Mouse (Mus musculus) frontal cortex, postnatal 10 days (tissue): ENCODE measurements around the gene Glp1r.

Source experiments
- DNase-seq, 2 experiments: peaks; one replicate each; pipeline ENCODE4 v3.0.0; 2022; ENCODE audit warnings: low spot score in 2 of 2, mixed read lengths in 1 of 2

The Glp1r gene

GRCm38 (mm10) chr17:30912536-30912935 is 10.9 kb downstream of the Glp1r start:
- no peak for DNase-seq

DNA sequence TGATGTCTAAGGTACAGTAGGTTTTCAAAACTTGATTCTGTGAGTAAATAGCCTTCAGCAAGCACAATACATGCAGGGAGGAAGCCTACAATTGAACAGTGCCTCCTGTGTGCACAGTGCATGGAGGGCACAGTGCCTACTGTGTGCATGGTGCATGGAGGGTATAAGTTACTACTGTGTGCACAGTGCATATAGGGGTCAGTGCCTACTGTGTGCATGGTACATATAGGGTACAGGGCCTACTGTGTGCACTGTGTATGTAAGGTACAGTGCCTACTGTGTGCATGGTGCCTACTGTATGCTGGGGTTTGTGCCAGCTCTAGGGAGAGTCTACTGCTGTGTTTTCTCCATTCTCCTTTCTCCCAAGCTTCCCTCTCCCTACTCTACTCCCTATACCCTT is 12.6 kb downstream of the Glp1r start:
- DNase-seq = no peak

DNA sequence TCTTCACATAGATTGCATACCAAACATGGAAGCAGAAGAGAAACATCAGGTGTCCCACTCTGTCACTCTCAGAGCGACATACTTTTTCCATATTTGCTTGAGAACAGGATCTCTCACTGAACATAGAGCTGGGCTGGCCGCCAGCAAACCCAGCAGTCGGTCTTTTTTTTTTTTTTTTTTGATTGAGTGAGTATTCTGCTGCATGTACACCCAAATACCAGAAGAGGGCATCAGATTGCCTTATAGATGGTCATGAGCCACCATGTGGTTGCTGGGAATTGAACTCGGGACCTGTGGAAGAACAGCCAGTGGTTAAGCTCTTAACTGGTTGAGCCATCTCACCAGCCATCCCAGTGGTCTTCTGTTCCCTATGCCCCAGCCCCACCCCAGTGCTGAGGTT is 21.9 kb downstream of the Glp1r start:
- DNase-seq = no peak

GRCm38 (mm10) chr17:30930827-30931226 is 29.2 kb downstream of the Glp1r start:
- no peak for DNase-seq

GRCm38 (mm10) chr17:30932836-30933235 is 31.2 kb downstream of the Glp1r start:
- DNase-seq = no peak

DNA sequence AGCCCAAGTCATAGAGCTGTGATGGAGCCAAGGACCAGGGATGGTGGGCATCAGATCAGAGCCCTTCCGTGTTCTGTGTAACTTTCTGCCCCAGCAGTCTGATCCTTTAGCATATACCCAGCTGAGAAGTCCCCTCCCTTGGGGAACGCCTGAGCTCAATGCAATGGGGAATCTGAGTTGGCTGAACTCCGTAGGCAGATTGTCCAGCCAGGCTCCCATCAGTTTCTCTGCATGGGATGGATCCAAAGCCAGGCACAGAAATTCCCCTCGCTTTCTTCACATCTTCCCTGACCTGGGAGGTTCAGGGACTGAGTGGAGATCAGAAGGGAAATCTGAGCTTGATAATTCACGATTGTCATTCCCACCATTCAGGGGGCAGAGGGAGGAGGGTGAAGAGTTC is 33.7 kb downstream of the Glp1r start:
- no peak for DNase-seq

DNA sequence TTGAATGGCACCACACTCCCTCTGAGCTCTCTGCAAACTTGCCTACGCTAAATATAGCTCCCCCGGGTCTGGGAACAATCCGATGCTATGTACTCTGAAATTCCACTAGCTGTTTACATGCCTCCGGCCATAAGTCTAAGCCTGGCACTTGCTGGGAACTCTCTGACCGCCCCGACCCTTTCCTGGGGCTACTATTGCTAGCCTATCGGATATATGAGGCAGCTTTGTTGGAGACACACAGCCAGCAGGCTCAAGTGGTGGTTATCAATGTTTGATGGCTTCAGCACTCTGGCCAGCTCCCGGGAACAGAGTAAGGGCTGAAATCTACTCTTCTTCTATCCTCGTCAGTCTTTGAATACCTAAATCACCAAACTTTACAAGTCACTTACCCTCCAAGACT is 36.9 kb downstream of the Glp1r start:
- no peak for DNase-seq

GRCm38 (mm10) chr17:30948382-30948781 is 46.8 kb downstream of the Glp1r start:
- no peak for DNase-seq

DNA sequence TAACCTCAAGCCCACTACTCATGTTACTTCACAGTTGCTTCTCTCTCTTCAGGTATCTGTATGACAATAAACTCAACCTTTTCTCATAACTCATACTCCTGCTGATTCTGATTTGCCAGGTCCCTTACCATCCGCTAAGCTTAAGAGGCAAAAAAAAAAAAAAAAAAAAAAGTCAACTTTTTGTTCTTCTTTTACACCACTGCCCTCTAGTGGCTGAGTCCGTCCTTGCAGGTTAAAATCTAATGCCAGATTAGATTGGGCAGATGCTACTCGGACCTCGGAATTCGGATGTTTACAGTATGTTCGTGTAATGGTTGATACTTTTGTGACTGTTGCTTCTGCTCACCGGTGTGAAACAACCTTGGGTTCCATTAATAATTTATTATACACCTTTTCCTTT is 49.2 kb downstream of the Glp1r start:
- peak in 1 of 2 experiments; percentile 60 for DNase-seq

DNA sequence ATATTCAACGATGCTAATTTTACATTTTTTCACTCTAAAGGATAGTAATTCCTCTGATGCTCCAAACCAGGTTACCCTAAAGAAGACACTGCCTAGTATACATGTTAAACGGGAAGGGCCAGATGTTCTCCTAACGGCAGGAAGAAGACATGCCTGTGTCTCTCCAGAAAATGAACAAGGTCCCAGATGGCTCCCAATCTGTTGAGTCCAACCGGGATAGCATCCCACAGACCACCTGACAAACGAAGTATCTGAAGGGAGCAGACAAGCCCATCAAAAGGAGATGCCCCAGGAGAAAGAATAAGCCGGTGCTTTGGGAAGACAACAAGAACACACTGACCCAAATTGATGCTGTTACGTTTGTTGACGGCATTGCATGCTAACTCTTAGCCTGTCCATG is 50.0 kb downstream of the Glp1r start:
- no peak for DNase-seq

DNA sequence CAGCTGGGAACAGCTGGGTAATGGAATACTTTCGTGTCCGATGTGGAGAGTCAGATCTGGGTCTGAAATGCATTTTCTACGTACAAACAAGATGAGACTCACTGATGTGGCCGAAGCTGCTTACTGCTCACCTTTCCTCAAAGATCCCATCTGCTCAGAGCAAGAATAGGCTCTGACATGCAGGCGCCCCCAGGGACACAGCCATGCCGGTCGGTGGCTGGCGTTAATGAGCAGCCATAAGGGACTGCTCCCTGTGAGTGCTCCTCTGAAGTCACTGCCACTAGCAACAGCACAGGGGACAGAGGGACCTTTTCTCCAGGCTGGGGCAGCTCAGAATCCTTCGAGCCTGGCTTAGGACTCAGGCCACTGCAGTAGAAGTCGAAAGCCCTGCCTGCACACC is 52.7 kb downstream of the Glp1r start, which contains the start of gene Umodl1:
TSS of gene Umodl1 (plus strand) at position 301 of the 400 bp plus-strand sequence.
- no peak for DNase-seq

GRCm38 (mm10) chr17:30961936-30962592 is 60.4 kb downstream of the Glp1r start:
- DNase-seq = no peak

GRCm38 (mm10) chr17:30962880-30963279 is 61.3 kb downstream of the Glp1r start:
- no peak for DNase-seq

- no peak for DNase-seq
These were observed 68.4 kb downstream of the Glp1r start for GRCm38 (mm10) chr17:30969983-30970382.

GRCm38 (mm10) chr17:30971877-30972276 is 70.3 kb downstream of the Glp1r start:
- peak; percentile 18 to 38 for DNase-seq

DNA sequence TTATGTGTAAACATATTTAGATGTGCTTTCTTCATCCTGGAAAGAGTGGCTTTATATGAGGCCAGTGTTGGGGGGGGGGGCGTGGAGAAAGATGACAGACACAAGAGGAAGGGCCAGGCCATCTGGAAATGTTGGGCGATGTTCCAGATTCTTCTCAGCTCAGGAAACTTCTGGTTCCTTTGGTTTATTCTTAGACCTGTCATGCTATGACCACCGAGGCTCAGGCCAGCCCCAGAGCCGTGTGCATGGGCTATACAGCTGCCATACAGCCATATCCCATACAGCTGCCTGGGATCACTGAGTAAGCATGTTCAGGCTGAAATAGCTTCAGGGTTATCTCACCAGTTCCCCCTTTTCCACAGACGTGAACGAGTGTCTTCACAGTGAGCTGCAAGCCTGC is 71.7 kb downstream of the Glp1r start:
- peak in 1 of 2 experiments; percentile 62 for DNase-seq

GRCm38 (mm10) chr17:30977290-30977689 is 75.7 kb downstream of the Glp1r start:
- no peak for DNase-seq

GRCm38 (mm10) chr17:30978556-30978955 is 76.9 kb downstream of the Glp1r start:
- DNase-seq = no peak

DNA sequence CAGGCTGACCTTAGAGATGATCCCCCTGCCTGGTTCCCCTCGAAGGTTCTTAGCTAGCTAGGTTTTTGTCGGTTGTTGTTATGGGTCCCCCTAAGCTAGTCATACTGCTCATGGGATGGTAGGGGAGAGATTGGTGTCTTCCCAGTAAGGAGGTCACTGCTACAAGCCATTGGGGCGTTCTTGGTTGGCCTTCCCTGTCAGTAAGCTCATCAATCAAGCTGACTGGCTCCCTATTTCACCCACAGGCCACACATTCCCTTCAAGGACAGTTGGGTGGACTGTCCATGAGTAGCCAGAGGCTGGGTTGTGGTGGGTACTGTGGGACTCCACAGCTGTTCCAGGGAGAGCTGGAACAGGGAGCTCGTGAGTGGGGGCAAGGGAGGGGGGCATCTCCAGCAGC is 81.9 kb downstream of the Glp1r start:
- no peak for DNase-seq

DNA sequence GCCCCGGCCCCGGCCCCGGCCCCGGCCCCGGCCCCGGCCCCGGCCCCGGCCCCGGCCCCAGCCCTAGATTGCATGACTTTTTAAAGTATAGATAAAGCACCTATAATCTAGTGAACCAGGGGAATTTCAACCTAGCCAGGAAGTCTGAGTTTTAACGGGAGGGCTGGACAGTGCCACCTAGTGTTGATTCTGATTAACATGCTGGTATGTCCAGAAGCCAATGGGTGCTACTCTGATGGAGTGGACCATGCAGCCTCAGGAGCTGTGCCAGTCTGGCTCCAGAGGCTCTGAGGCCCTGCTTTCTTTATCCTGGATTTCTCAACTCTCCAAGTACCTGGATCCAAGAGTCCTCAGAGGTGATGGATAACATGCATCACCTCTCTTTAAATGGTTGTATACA is 88.6 kb downstream of the Glp1r start:
- peak in 1 of 2 experiments; percentile 18 for DNase-seq
